Mouse (Mus musculus): ENCODE results near the gene Cdkal1.

DNA sequence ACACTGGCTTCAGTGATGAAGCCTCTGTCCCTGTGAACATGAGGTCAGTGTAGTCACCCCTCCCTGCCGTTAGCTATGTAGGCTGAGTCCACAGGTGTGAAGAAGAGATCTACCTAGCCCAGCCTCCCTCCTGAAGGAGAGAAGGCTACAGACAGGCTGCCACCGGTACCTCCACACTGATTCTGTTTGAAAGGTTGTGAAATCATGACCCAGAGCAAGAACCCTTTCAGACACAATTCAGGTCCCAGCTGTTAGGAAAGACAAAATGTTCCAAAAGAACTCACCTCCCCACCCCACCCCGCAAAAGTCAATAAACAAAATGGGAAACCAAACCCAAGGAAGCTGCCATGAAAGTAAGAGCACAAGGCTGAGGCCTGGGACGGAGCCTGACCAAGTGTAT, 217.2 kb downstream of the Cdkal1 start:
- TF ChIP-seq POLR2A (IDR thresholded peaks at IDR 0.05; ENCODE audit: insufficient read length, low read depth) (no peak), TCF3 (IDR thresholded peaks at IDR 0.05; ENCODE audit: insufficient read length, low read depth) (no peak), CEBPB (IDR thresholded peaks at IDR 0.05; ENCODE audit: insufficient read depth, poor library complexity, severe bottlenecking) (no peak), SRF (IDR thresholded peaks at IDR 0.05; ENCODE audit: control insufficient read depth, insufficient read length, low read depth) (no peak), MAX (IDR thresholded peaks at IDR 0.05; ENCODE audit: low read depth) (no peak), USF1 (IDR thresholded peaks at IDR 0.05; ENCODE audit: low read depth) (no peak), E2F4 (IDR thresholded peaks at IDR 0.05; ENCODE audit: insufficient read depth) (no peak), MYOG (IDR thresholded peaks at IDR 0.05; ENCODE audit: control insufficient read depth in 1 of 3, insufficient read depth in 1 of 3, insufficient read length in 2 of 3, low read depth in 2 of 3) (no peak), TCF12 (IDR thresholded peaks at IDR 0.05; ENCODE audit: insufficient read depth, poor library complexity, severe bottlenecking) (no peak), POLR2AphosphoS2 (IDR thresholded peaks at IDR 0.05; ENCODE audit: insufficient read length, low read depth) (no peak), MYOD1 (IDR thresholded peaks at IDR 0.05; ENCODE audit: control insufficient read depth in 1 of 3, insufficient read length in 2 of 3, low read depth in 2 of 3) (no peak), REST (IDR thresholded peaks at IDR 0.05; ENCODE audit: insufficient read depth, insufficient read length) (no peak)

All from myocyte (in vitro differentiated cells).